Mouse (Mus musculus): ENCODE data around the gene Kansl2.

DNA sequence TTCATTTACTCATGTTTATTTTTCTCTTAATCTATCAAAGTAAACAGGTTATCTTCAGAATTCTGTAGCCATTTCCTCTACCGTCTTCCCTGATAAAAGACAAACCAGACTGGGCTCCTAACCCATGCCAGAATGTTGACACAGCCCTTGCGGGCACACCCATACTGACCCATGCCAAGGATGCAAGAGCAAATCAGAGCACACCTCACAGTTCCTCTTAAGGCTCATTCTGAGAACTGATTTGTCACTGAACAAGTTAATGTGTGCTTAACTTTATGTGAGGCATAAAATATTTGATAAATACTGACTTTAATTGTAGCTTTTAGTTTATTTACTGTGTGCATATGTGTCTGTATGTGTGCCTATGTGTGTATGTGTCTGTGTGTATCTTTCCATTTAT, 42.7 kb downstream of the Kansl2 start:
- no peak for TF ChIP-seq POLR2A (IDR thresholded peaks at IDR 0.05; ENCODE audit: low read depth, low read length)
- no peak for TF ChIP-seq CTCF (conservative IDR thresholded peaks at IDR 0.05; ENCODE audit: insufficient read depth, insufficient read length, low read depth, low read length)

Data from kidney, adult 2 months (tissue).